Mouse (Mus musculus): Measurements from ENCODE around the gene 9530077C05Rik. TPM values are rescaled to one million over a fixed set of nuclear protein-coding genes. Genes with fewer than 3 reads are reported as not detected.
"Not testable (repeated sequence)": the region's sequence is repeated elsewhere in the genome, so short reads cannot be mapped to it uniquely, and the experiment has no call there.

Gene 9530077C05Rik
- total and polyA plus RNA-seq, 2 experiments from 2014 or later: 14.1 to 16.3 TPM

- Histone ChIP-seq H3K4me1 (ENCODE audit: insufficient read depth) (no peaks in the 10 kb centered on the region), H3K27me3 (ENCODE audit: insufficient read depth, low read length) (no peaks in the 10 kb centered on the region), H3K4me3 (ENCODE audit: low read depth, low read length) (no peak overlapping the region), H3K9ac (no peak overlapping the region), H3K4me2 (ENCODE audit: low read depth) (no peak overlapping the region), H3K27ac (ENCODE audit: low read depth, low read length) (no peak overlapping the region), H3K36me3 (ENCODE audit: insufficient read depth) (no peaks in the 10 kb centered on the region), H3K9me3 (ENCODE audit: low read length) (no peaks in the 10 kb centered on the region)
- DNase-seq: no peak
- WGBS: 89% methylated on average over 6 of the region's 6 CpGs
- no peak for TF ChIP-seq CTCF (IDR thresholded peaks at IDR 0.05; ENCODE audit: low read depth)
- no peak for ATAC-seq
Measured at GRCm38 (mm10) chr9:22402001-22402400, 9.3 kb upstream of the 9530077C05Rik start.

GRCm38 (mm10) chr9:22402976-22403375, 8.3 kb upstream of the 9530077C05Rik start:
- Histone ChIP-seq H3K4me3 (ENCODE audit: low read depth, low read length) (no peak overlapping the region), H3K36me3 (ENCODE audit: insufficient read depth) (no peaks in the 10 kb centered on the region), H3K9me3 (ENCODE audit: low read length) (no peaks in the 10 kb centered on the region), H3K27ac (ENCODE audit: low read depth, low read length) (no peak overlapping the region), H3K27me3 (ENCODE audit: insufficient read depth, low read length) (no peaks in the 10 kb centered on the region), H3K4me2 (ENCODE audit: low read depth) (no peak overlapping the region), H3K9ac (no peak overlapping the region), H3K4me1 (ENCODE audit: insufficient read depth) (no peaks in the 10 kb centered on the region)
- WGBS: 84% methylated on average over 3 of the region's 3 CpGs
- no peak for TF ChIP-seq CTCF (IDR thresholded peaks at IDR 0.05; ENCODE audit: low read depth)
- DNase-seq: no peak
- no peak for ATAC-seq

- WGBS: 68% methylated on average over 2 of the region's 2 CpGs
- H3K4me2 ChIP-seq (ENCODE audit: low read depth); H3K4me3 ChIP-seq (ENCODE audit: low read depth, low read length); H3K27ac ChIP-seq (ENCODE audit: low read depth, low read length); ATAC-seq; H3K4me1 ChIP-seq (ENCODE audit: insufficient read depth); H3K9ac ChIP-seq; H3K27me3 ChIP-seq (ENCODE audit: insufficient read depth, low read length); H3K9me3 ChIP-seq (ENCODE audit: low read length); DNase-seq; H3K36me3 ChIP-seq (ENCODE audit: insufficient read depth): not testable (repeated sequence)
Measured at GRCm38 (mm10) chr9:22403501-22403900, 7.8 kb upstream of the 9530077C05Rik start.

- 61% methylated on average over 3 of the region's 3 CpGs for WGBS
- Histone ChIP-seq H3K9me3 (ENCODE audit: low read length) (no peaks in the 10 kb centered on the region), H3K4me1 (ENCODE audit: insufficient read depth) (no peaks in the 10 kb centered on the region), H3K27ac (ENCODE audit: low read depth, low read length) (no peak overlapping the region), H3K36me3 (ENCODE audit: insufficient read depth) (no peaks in the 10 kb centered on the region), H3K4me3 (ENCODE audit: low read depth, low read length) (no peak overlapping the region), H3K9ac (no peak overlapping the region), H3K4me2 (ENCODE audit: low read depth) (no peak overlapping the region), H3K27me3 (ENCODE audit: insufficient read depth, low read length) (no peaks in the 10 kb centered on the region)
- no peak for TF ChIP-seq CTCF (IDR thresholded peaks at IDR 0.05; ENCODE audit: low read depth)
- ATAC-seq: no peak
- no peak for DNase-seq
Measured at GRCm38 (mm10) chr9:22405414-22405813, 5.9 kb upstream of the 9530077C05Rik start.

- WGBS: 95% methylated on average over 2 of the region's 4 CpGs
- H3K36me3 ChIP-seq (ENCODE audit: insufficient read depth); H3K9ac ChIP-seq; H3K4me3 ChIP-seq (ENCODE audit: low read depth, low read length); H3K27ac ChIP-seq (ENCODE audit: low read depth, low read length); DNase-seq; H3K4me2 ChIP-seq (ENCODE audit: low read depth); H3K27me3 ChIP-seq (ENCODE audit: insufficient read depth, low read length); H3K9me3 ChIP-seq (ENCODE audit: low read length); H3K4me1 ChIP-seq (ENCODE audit: insufficient read depth); ATAC-seq: not testable (repeated sequence)
Measured at GRCm38 (mm10) chr9:22407633-22408032, 3.7 kb upstream of the 9530077C05Rik start.

GRCm38 (mm10) chr9:22408344-22408743, 3.0 kb upstream of the 9530077C05Rik start:
- not testable (repeated sequence) for H3K4me2 ChIP-seq (ENCODE audit: low read depth); H3K4me1 ChIP-seq (ENCODE audit: insufficient read depth); DNase-seq; H3K36me3 ChIP-seq (ENCODE audit: insufficient read depth); H3K27ac ChIP-seq (ENCODE audit: low read depth, low read length); H3K9me3 ChIP-seq (ENCODE audit: low read length); H3K9ac ChIP-seq; H3K27me3 ChIP-seq (ENCODE audit: insufficient read depth, low read length); ATAC-seq; H3K4me3 ChIP-seq (ENCODE audit: low read depth, low read length)
- peak; percentile 45 for TF ChIP-seq CTCF (IDR thresholded peaks at IDR 0.05; ENCODE audit: low read depth)
- WGBS: 32% methylated on average over 4 of the region's 4 CpGs

- Histone ChIP-seq H3K9ac (no peak overlapping the region), H3K27me3 (ENCODE audit: insufficient read depth, low read length) (no peaks in the 10 kb centered on the region), H3K4me1 (ENCODE audit: insufficient read depth) (no peaks in the 10 kb centered on the region), H3K4me3 (ENCODE audit: low read depth, low read length) (no peak overlapping the region), H3K36me3 (ENCODE audit: insufficient read depth) (no peaks in the 10 kb centered on the region), H3K9me3 (ENCODE audit: low read length) (no peaks in the 10 kb centered on the region), H3K4me2 (ENCODE audit: low read depth) (no peak overlapping the region), H3K27ac (ENCODE audit: low read depth, low read length) (no peak overlapping the region)
- TF ChIP-seq CTCF (IDR thresholded peaks at IDR 0.05; ENCODE audit: low read depth): no peak
- WGBS: 77% methylated on average over 7 of the region's 7 CpGs
- DNase-seq (no peak), ATAC-seq (no peak)
Measured at GRCm38 (mm10) chr9:22409501-22409900, 1.8 kb upstream of the 9530077C05Rik start.

- Histone ChIP-seq H3K27me3 (ENCODE audit: insufficient read depth, low read length) (no peaks in the 10 kb centered on the region), H3K4me3 (ENCODE audit: low read depth, low read length) (no peak overlapping the region), H3K4me2 (ENCODE audit: low read depth) (no peak overlapping the region), H3K9me3 (ENCODE audit: low read length) (no peaks in the 10 kb centered on the region), H3K4me1 (ENCODE audit: insufficient read depth) (no peaks in the 10 kb centered on the region), H3K27ac (ENCODE audit: low read depth, low read length) (no peak overlapping the region), H3K9ac (no peak overlapping the region), H3K36me3 (ENCODE audit: insufficient read depth) (no peaks in the 10 kb centered on the region)
- WGBS: 81% methylated on average over 3 of the region's 3 CpGs
- no peak for ATAC-seq
- no peak for DNase-seq
- TF ChIP-seq CTCF (IDR thresholded peaks at IDR 0.05; ENCODE audit: low read depth): no peak
Measured at GRCm38 (mm10) chr9:22416187-22416586, 4.9 kb downstream of the 9530077C05Rik start.

Measured in forebrain, postnatal 0 days (tissue).